In genomic region chr6:143367804-143368203, GRCm38 (mm10) we compare ENCODE assay signal across 20 mouse cellular contexts.
DNase-seq lines count a peak whose midpoint lies in the region; ATAC-seq and TF ChIP-seq lines count a peak whose summit lies in the region.
"Had no signal": no experiment of that assay in that cellular context is flagged by ENCODE, and none has a peak within 500 bp of the region (broad histone marks: within the 10 kb centered on the region; RNA-seq: fewer than 3 reads in every experiment).

No protein-coding gene starts in this region.

- no peak overlapping the region for H3K4me3 ChIP-seq in hindbrain, embryonic 11.5 days (ENCODE audit: low read depth, low read length)
- no peak overlapping the region for H3K4me3 ChIP-seq in hindbrain, embryonic 13.5 days
- no peak overlapping the region for H3K4me3 ChIP-seq in midbrain, postnatal 0 days (ENCODE audit: low read depth, low read length)
- H3K4me3 ChIP-seq in midbrain, embryonic 13.5 days (replicated peaks) = no peak overlapping the region
- no peak overlapping the region for H3K4me3 ChIP-seq in kidney, embryonic 16.5 days (ENCODE audit: low read length)
- H3K4me3 ChIP-seq: embryonic facial prominence, embryonic 12.5 days; erythroblast, embryonic 14.5 days; forebrain, embryonic 13.5 days; hindbrain, embryonic 15.5 days; kidney, embryonic 15.5 days; limb, embryonic 10.5 days had no signal

- H3K36me3 ChIP-seq in hindbrain, embryonic 11.5 days (ENCODE audit: control insufficient read depth, insufficient read depth, low read length) = no peaks in the 10 kb centered on the region
- no peaks in the 10 kb centered on the region for H3K36me3 ChIP-seq in hindbrain, embryonic 13.5 days
- H3K36me3 ChIP-seq in midbrain, postnatal 0 days (ENCODE audit: insufficient read depth, low read length) = no peaks in the 10 kb centered on the region
- H3K36me3 ChIP-seq in midbrain, embryonic 13.5 days = no peaks in the 10 kb centered on the region
- no peaks in the 10 kb centered on the region for H3K36me3 ChIP-seq in kidney, embryonic 16.5 days (ENCODE audit: insufficient read depth, low read length)
- H3K36me3 ChIP-seq: embryonic facial prominence, embryonic 12.5 days; hindbrain, embryonic 15.5 days; kidney, embryonic 15.5 days; limb, embryonic 10.5 days had no signal

- H3K4me1 ChIP-seq in hindbrain, embryonic 11.5 days (replicated peaks; ENCODE audit: control insufficient read depth, insufficient read depth, low read length) = peaks cover 4% of the 10 kb centered on the region; the same call in 1 of the 2 replicates
- peaks cover 16% of the 10 kb centered on the region; the same call in 1 of the 2 replicates for H3K4me1 ChIP-seq in hindbrain, embryonic 13.5 days (replicated peaks)
- no peaks in the 10 kb centered on the region for H3K4me1 ChIP-seq in midbrain, postnatal 0 days (ENCODE audit: insufficient read depth, low read length)
- H3K4me1 ChIP-seq in midbrain, embryonic 13.5 days (replicated peaks) = peaks cover 20% of the 10 kb centered on the region
- H3K4me1 ChIP-seq in kidney, embryonic 16.5 days (ENCODE audit: insufficient read depth, low read length) = no peaks in the 10 kb centered on the region
- H3K4me1 ChIP-seq: embryonic facial prominence, embryonic 12.5 days; kidney, embryonic 15.5 days; limb, embryonic 10.5 days had no signal

- H3K4me2 ChIP-seq in hindbrain, embryonic 11.5 days (replicated peaks; ENCODE audit: low read depth, low read length) = no peak overlapping the region
- H3K4me2 ChIP-seq in hindbrain, embryonic 13.5 days = no peak overlapping the region
- H3K4me2 ChIP-seq in midbrain, postnatal 0 days (ENCODE audit: low read depth, low read length, poor library complexity, severe bottlenecking) = no peak overlapping the region
- no peak overlapping the region for H3K4me2 ChIP-seq in midbrain, embryonic 13.5 days (replicated peaks)
- no peak overlapping the region for H3K4me2 ChIP-seq in kidney, embryonic 16.5 days (replicated peaks; ENCODE audit: low read depth, low read length)
- H3K4me2 ChIP-seq: embryonic facial prominence, embryonic 12.5 days; forebrain, embryonic 13.5 days; hindbrain, embryonic 15.5 days; kidney, embryonic 15.5 days had no signal

- no peaks in the 10 kb centered on the region for H3K27me3 ChIP-seq in hindbrain, embryonic 11.5 days (ENCODE audit: control insufficient read depth, insufficient read depth, low read length)
- H3K27me3 ChIP-seq in hindbrain, embryonic 13.5 days = 0 out of 2 replicates have a peak, but pooled peaks cover 2% of the 10 kb centered on the region
- H3K27me3 ChIP-seq in midbrain, postnatal 0 days (ENCODE audit: insufficient read depth, low read length) = no peaks in the 10 kb centered on the region
- H3K27me3 ChIP-seq in midbrain, embryonic 13.5 days = no peaks in the 10 kb centered on the region
- no peaks in the 10 kb centered on the region for H3K27me3 ChIP-seq in kidney, embryonic 16.5 days (ENCODE audit: insufficient read depth, low read length)
- H3K27me3 ChIP-seq: embryonic facial prominence, embryonic 12.5 days; forebrain, embryonic 13.5 days; hindbrain, embryonic 15.5 days; kidney, embryonic 15.5 days had no signal

- no peaks in the 10 kb centered on the region for H3K9me3 ChIP-seq in hindbrain, embryonic 11.5 days (ENCODE audit: control insufficient read depth, low read length)
- no peaks in the 10 kb centered on the region for H3K9me3 ChIP-seq in hindbrain, embryonic 13.5 days
- no peaks in the 10 kb centered on the region for H3K9me3 ChIP-seq in midbrain, postnatal 0 days (ENCODE audit: low read length)
- H3K9me3 ChIP-seq in midbrain, embryonic 13.5 days = no peaks in the 10 kb centered on the region
- H3K9me3 ChIP-seq in kidney, embryonic 16.5 days (ENCODE audit: low read length) = no peaks in the 10 kb centered on the region
- H3K9me3 ChIP-seq: embryonic facial prominence, embryonic 12.5 days; forebrain, embryonic 13.5 days; hindbrain, embryonic 15.5 days; kidney, embryonic 15.5 days; limb, embryonic 10.5 days had no signal

- DNase-seq in heart, adult 11 months = peak; percentile 36
- DNase-seq in heart, postnatal 10 days = no peak
- peak; percentile 27 for DNase-seq in hindbrain, embryonic 11.5 days (ENCODE audit: low spot score)
- DNase-seq in midbrain, postnatal 0 days (ENCODE audit: low spot score) = peak; percentile 38
- no peak for DNase-seq in cerebellum, adult 11 months
- DNase-seq: adrenal gland, adult 2 months; cerebellum, adult 9-11 months; liver, postnatal 0 days; right cerebral cortex, postnatal 4 days; thymus, postnatal 14 days had no signal

- intact Hi-C loops in heart, postnatal 10 days (cut with DNase I) = no loop called here

- no peak overlapping the region for H3K27ac ChIP-seq in hindbrain, embryonic 11.5 days (ENCODE audit: low read depth, low read length)
- H3K27ac ChIP-seq in hindbrain, embryonic 13.5 days = no peak overlapping the region
- H3K27ac ChIP-seq in midbrain, postnatal 0 days (ENCODE audit: low read depth, low read length) = no peak overlapping the region
- no peak overlapping the region; the same call in 1 of the 2 replicates for H3K27ac ChIP-seq in midbrain, embryonic 13.5 days
- no peak overlapping the region for H3K27ac ChIP-seq in kidney, embryonic 16.5 days (ENCODE audit: low read length)
- H3K27ac ChIP-seq: embryonic facial prominence, embryonic 12.5 days; forebrain, embryonic 13.5 days; hindbrain, embryonic 15.5 days; kidney, embryonic 15.5 days; limb, embryonic 10.5 days had no signal

- ATAC-seq in hindbrain, embryonic 11.5 days (ENCODE audit: low FRiP score) = 0 out of 2 replicates have a peak, but pooled peaks have one; percentile 22
- no peak for ATAC-seq in hindbrain, embryonic 13.5 days (ENCODE audit: low FRiP score)
- ATAC-seq in midbrain, postnatal 0 days (ENCODE audit: low FRiP score) = no peak
- ATAC-seq in midbrain, embryonic 13.5 days = no peak
- ATAC-seq in kidney, embryonic 16.5 days (ENCODE audit: low FRiP score, low TSS enrichment) = no peak
- ATAC-seq: forebrain, embryonic 13.5 days; intestine, postnatal 0 days; liver, postnatal 0 days had no signal

- WGBS in hindbrain, embryonic 11.5 days = 50% methylated on average over 3 of the region's 3 CpGs
- 57% methylated on average over 3 of the region's 3 CpGs for WGBS in hindbrain, embryonic 13.5 days
- WGBS in midbrain, postnatal 0 days = 55% methylated on average over 3 of the region's 3 CpGs
- 50% methylated on average over 3 of the region's 3 CpGs for WGBS in midbrain, embryonic 13.5 days
- WGBS in kidney, embryonic 16.5 days = 80% methylated on average over 3 of the region's 3 CpGs

- TF ChIP-seq CTCF in midbrain, postnatal 0 days (IDR thresholded peaks at IDR 0.05) = no peak

- H3K9ac ChIP-seq in hindbrain, embryonic 11.5 days (ENCODE audit: low read depth, low read length) = no peak overlapping the region
- H3K9ac ChIP-seq in hindbrain, embryonic 13.5 days = no peak overlapping the region
- no peak overlapping the region for H3K9ac ChIP-seq in midbrain, postnatal 0 days (replicated peaks; ENCODE audit: low read length, poor library complexity, severe bottlenecking)
- no peak overlapping the region for H3K9ac ChIP-seq in midbrain, embryonic 13.5 days (replicated peaks)
- H3K9ac ChIP-seq in kidney, embryonic 16.5 days (replicated peaks; ENCODE audit: low read length) = no peak overlapping the region
- H3K9ac ChIP-seq: embryonic facial prominence, embryonic 12.5 days; forebrain, embryonic 13.5 days; hindbrain, embryonic 15.5 days; kidney, embryonic 15.5 days; liver, postnatal 0 days had no signal

Comparison
In these comparisons a context has a peak if more than half of its experiments do, and no peak if none do; other contexts are left out.
1. DNase-seq: peak in heart, adult 11 months (single experiment), hindbrain, embryonic 11.5 days (single experiment) and midbrain, postnatal 0 days (single experiment); none in heart, postnatal 10 days (0 of 2) and cerebellum, adult 11 months (single experiment).